Mouse (Mus musculus) liver, adult 2 months (tissue): ENCODE measurements around the gene Ctdnep1.

ENCODE experiments used
- CTCF ChIP-seq: fragments of 200-500 bp; IDR thresholded peaks from 2 replicates; pipeline ENCODE4 v1.5.1; 2011; ENCODE audit warnings: low read depth, low read length, control low read depth
- POLR2A ChIP-seq: fragments of 200-500 bp; IDR thresholded peaks from 2 replicates; pipeline ENCODE4 v1.6.1; 2011; ENCODE audit warnings: low read length, control low read depth; ENCODE audit not compliant: insufficient read depth; ENCODE audit errors: extremely low read depth

DNA sequence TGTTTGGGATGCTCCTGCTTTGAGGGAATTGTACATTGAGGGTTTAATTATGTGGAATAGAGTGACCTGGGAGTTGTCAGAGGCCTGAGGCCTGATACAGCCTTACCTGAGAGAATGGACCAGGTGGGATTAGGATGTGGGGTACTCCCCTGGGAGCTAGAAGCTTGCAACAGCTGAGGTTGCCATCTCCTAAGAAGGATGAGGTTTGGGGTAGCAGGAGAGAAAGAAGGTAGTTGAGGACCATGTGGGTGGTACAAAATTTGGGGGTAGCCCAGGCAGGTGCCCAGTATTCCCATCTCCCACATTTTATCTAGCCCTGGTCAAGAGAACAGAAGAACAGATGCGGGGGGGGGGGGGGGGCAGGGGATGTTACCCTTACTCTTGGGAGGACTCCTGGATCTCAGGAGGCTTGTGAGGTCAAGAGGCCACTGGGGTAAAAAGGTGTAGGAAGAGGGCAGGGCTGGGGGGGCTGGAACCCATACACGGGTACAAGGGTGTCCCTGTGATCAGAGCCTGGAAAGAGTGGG lies 38.6 kb downstream of the Ctdnep1 start:
- TF ChIP-seq POLR2A, result no peak
- TF ChIP-seq CTCF, result no peak
